Mouse (Mus musculus): ENCODE measurements around the gene Tmem52.

The Tmem52 gene

GRCm38 (mm10) chr4:155468952-155469351, at the start of gene Tmem52:
Tmem52 (plus strand) TSS chr4:155469114.
- in situ Hi-C loops (cut with MboI, MseI): no loop called here

GRCm38 (mm10) chr4:155420137-155420536, 48.8 kb upstream of the Tmem52 start:
- in situ Hi-C loops (cut with MboI, MseI): loop anchor here in 1 of 2 experiments (5.0 kb wide), 1 partner anchor 42 kb away; no protein-coding TSS in a partner anchor

GRCm38 (mm10) chr4:155421412-155422370, 47.2 kb upstream of the Tmem52 start:
- in situ Hi-C loops (cut with MboI, MseI): loop anchor here in 1 of 2 experiments (5.0 kb wide), 1 partner anchor 41 kb away; no protein-coding TSS in a partner anchor

DNA sequence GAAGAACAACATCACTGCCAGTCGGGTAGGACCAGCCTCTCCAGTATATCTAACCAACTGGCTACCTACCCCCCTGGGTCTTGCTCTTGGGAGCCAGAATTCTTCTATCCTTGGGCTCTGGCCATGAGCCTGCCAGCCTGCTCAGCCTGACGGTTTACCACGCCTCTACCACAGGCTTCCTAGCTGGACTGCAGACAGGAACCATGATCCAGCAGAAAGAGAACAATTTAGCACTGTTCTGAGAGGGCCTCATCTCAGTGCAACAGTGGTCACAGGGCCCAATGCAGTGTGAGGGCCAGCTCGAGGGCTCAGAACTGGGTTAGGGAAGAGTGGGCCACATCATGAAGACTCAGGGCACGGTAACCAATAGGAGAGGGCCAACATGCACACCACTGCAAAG, 44.9 kb upstream of the Tmem52 start:
- in situ Hi-C loops (cut with MboI, MseI): loop anchor here in 1 of 2 experiments (5.0 kb wide), 1 partner anchor 38 kb away; no protein-coding TSS in a partner anchor

GRCm38 (mm10) chr4:155426272-155426671, 42.6 kb upstream of the Tmem52 start:
- in situ Hi-C loops (cut with MboI, MseI): no loop called here

DNA sequence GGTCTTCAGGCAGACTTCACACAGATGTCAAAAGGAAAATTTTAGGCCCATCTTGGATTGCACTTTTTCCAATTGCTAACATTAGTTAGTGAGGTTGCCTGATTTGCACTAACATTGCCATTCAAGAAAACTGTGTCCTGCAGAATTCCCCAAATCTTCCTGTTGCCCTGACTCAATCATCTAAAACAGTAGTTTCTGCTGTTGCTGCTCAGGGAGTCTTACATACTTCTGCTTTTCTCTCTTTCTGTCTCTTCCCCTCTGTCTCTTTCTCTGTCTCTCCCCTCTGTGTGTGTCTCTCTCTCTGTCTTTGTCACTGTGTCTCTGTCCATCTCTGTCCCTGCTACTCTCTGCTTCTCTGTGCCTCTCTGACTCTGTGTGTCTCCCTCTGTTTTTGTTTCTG, 40.5 kb upstream of the Tmem52 start:
- in situ Hi-C loops (cut with MboI, MseI): no loop called here

DNA sequence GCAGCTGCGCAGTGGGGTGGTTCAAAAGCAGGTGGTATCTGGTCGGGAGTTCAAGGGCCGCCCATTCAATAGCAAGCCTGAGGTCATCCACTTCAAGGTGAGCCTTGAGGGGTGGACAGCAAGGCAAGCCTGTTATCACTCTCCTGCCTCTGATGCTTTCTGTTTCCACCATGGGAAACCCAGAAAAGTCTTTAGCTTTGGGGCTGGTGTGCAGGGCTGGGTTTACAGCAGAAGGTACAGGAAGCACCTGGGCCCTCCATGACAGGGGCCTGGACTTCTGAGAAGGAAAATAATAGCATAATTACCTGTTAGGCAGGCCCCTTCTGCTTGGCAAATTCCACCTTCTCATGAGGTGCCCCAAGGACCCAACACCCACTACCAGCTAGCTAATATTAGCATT, 39.7 kb upstream of the Tmem52 start:
- in situ Hi-C loops (cut with MboI, MseI): no loop called here

DNA sequence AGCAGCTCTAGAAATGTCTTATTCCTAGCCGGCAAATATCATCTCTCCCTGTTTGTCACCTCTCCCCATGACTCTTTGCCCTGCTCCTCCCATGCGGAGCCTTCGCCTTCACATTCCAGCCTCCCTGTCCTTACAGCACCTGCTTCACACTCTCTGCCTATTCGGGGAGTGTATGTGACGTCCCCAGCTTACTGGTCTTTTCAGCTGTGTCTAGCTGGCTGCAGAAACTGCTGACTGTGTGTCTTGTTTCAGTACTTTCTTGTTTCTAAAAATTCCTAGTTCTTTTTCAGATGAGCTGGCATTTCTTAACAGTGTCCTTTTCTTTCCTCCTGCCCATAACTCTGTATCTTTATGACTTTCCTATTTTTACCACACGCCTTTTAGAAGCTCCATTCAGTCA, 36.6 kb upstream of the Tmem52 start:
- in situ Hi-C loops (cut with MboI, MseI): no loop called here

DNA sequence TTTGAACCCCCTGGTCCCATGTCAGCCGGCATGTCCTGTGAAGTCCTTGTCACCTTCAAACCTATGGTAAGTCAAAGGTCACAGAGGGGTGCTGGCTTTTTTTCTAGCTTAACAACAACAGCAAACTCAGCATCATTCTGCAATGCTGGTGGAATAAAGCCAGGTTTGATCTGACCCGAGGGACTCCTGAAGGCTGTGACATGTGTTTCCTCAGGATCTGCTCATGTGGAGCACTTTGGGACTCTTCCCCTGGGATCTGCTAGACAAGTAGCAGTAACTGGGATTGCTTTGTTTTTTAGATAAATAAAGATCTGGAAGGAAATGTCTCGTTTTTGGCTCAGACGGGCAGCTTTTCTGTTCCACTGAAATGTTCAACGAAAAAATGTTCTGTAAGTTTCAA, 34.9 kb upstream of the Tmem52 start:
- in situ Hi-C loops (cut with MboI, MseI): no loop called here

- in situ Hi-C loops (cut with MboI, MseI): no loop called here
Measured at GRCm38 (mm10) chr4:155442808-155443207, 26.1 kb upstream of the Tmem52 start.

- in situ Hi-C loops (cut with MboI, MseI): no loop called here
Measured at GRCm38 (mm10) chr4:155451597-155451996, 17.3 kb upstream of the Tmem52 start.

GRCm38 (mm10) chr4:155458575-155458974, 10.3 kb upstream of the Tmem52 start:
- in situ Hi-C loops (cut with MboI, MseI): no loop called here

- in situ Hi-C loops (cut with MboI, MseI): loop anchor here in 1 of 2 experiments (5.0 kb wide), 1 partner anchor 41 kb away; no protein-coding TSS in a partner anchor
Measured at GRCm38 (mm10) chr4:155463050-155463449, 5.9 kb upstream of the Tmem52 start.

DNA sequence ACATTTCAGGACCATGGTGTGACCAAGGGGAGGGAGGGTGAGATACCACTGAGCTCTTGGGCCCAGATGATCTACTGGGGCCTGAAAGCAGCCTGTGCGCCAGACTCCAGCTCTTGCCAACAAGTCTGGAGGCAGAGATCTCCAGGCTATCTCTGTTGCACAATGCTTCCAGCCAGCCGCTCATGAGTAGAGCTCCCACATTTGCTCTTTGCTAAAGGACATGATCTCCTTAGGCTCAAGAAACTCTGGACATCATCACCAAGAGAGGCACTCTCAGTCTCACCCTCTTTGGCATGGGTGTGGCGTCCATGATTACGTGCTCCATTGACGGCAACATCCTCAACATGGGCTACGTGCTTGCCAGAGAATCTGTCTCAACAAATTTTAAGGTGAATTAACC, 5.3 kb upstream of the Tmem52 start:
- in situ Hi-C loops (cut with MboI, MseI): loop anchor here in 1 of 2 experiments (5.0 kb wide), 1 partner anchor 41 kb away; no protein-coding TSS in a partner anchor

DNA sequence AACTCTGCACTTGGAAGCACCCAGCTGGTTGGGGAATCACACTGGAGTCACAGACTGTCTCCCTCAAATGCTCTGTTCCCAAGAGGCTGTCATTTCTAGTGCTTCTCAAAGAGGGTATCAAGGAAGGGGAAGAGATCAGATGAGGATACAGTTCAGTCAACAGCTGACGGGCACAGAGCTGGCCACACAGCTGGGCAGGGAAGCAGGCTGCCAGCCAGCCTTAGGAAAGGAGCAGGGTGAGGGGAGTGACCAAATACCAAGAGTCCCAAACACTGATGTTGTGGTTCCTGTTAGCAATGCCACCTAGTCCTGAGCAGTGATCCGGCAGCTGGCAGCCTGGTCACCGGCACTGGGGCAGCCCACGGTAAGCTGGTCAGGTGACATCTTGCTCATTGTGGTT, 4.9 kb upstream of the Tmem52 start:
- in situ Hi-C loops (cut with MboI, MseI): loop anchor here in 1 of 2 experiments (5.0 kb wide), 1 partner anchor 42 kb away; no protein-coding TSS in a partner anchor

- in situ Hi-C loops (cut with MboI, MseI): no loop called here
Measured at GRCm38 (mm10) chr4:155465607-155466006, 3.3 kb upstream of the Tmem52 start.

GRCm38 (mm10) chr4:155466080-155466479, 2.8 kb upstream of the Tmem52 start:
- in situ Hi-C loops (cut with MboI, MseI): no loop called here

DNA sequence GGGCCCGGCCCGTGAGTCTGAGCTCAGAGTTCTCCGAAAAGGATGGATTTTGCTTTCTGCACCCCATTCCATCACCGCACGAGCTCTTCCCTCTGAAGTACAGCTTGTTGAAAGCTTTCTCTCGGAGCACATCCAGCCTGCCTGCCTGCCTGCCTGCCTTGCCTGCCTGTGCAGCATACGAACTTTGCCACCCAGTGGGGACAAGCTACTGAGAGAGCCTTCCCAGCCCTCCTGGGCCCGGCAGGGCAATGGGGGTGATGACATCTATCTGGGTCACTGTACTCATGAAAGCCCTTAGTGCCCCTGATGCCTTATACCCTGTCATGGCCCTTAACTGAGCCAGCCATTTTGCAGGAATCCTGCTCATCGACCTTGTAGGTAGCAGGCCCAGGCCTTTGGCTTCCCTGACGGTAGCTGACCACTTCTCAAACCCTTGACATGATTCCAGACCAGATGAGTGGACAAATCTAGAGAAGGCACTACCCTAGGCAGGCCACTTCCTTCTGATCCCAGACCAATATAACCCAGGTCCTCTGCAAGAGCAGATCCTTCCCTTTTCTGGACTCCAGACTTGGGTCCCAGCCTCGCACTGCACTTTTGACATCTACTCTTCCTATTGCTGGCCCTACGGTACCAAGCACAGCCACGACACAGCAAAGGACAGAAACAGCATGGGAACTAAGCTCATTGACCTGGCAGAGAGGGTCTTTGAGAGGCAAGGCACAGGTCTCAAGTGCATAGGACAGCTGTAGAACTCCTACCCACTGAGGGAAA, 1.5 kb upstream of the Tmem52 start:
- in situ Hi-C loops (cut with MboI, MseI): no loop called here

DNA sequence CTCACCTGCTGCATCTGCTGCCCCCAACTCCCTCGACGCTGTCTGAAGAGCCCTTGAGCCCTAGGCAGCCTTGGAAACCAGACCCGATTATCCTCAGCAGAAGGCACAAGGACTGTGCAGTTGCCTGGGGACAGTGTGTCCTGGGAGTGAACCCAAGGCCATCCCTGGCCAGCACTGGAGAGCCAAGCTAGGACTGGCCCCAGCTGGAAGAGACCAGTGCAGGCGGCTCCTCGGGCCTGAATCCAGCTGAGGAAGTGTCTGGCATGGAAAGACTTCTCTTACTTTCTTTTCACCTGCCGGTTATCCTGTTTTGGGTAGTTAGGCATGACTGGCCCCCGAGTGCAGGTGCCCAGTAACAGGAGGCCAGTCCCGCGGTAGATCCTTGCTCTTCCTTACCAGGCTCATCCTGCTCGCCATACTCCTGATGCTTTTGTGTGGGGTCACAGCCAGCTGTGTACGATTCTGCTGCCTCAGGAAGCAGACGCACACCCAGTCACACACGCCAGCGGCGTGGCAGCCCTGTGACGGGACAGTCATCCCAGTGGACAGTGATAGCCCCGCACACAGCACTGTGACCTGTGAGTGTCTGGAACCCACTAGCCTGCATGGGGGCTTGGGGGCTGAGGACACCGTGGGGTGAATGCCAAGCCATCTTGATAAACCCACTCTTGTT, 812 bp downstream of the Tmem52 start:
- in situ Hi-C loops (cut with MboI, MseI): no loop called here

DNA sequence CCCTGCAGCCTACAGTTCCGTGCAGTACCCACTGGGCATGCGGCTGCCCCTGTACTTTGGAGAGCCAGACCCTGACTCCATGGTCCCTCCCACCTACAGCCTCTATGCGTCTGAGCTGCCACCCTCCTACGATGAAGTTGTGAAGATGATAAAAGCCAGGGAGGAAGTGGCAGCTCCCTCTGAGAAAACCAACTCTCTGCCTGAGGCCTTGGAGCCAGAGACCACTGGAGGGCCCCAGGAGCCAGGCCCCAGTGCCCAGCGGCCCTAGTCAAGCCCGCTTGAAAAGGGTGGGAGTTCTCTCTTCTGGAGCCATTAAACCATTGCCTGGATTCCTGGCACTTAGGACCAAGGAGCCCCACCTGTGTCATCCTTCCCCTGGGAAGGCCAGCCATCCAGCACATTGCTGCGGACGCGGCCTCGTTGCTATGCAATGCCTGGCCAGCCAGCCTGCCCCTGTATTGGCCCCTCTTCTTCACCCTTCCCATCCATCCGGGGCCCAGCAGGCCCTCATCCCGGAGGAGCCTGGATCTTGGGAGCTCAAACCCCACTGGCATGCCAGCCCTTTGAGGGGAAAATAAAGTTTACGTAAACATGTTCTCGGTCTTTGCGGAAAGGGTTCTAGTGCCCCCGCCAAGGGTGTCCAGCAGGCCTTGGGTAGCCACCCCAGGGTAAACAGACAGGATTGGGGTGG, 1.5 kb downstream of the Tmem52 start:
- in situ Hi-C loops (cut with MboI, MseI): no loop called here

GRCm38 (mm10) chr4:155470997-155471396, 2.1 kb downstream of the Tmem52 start:
- in situ Hi-C loops (cut with MboI, MseI): no loop called here
